Mouse (Mus musculus) embryonic fibroblast, embryonic 13.5 days (primary cell): ENCODE results near the gene Ssh1.

Source experiments
- CTCF ChIP-seq: IDR thresholded peaks from 2 replicates; pipeline ENCODE4 v1.5.1; 2011; ENCODE audit warnings: mild to moderate bottlenecking, control low read depth, low read length, moderate library complexity, borderline replicate concordance; ENCODE audit not compliant: insufficient read depth
- POLR2A ChIP-seq: IDR thresholded peaks from 2 replicates; pipeline ENCODE4 v1.6.1; 2011; ENCODE audit warnings: low read depth, mild to moderate bottlenecking, control low read depth, low read length, moderate library complexity

DNA sequence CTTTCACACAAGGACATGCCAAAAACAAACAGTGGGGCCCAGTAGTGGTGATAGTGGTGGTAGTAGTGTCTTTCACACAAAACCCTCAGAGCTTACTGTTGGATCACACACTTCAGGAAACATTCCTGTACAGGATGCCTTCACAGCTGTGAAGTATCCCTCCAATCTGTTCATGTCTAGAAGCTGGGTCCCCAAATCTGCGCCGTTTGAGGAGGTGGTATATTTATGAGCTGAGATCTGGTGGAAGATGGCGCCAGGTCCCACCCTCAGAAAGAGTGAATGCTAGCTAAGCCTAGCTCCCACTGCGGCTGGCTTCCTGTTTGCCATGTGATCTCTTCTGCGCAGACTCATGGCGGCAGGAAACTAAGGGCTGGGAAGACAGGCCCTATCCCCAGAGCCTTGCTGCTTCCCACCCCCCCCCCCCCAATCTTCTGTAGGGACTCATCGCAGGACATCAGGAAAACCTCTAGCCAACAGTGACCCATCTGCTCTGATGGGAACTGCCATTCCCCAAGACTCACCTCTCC, 28.0 kb downstream of the Ssh1 start:
- TF ChIP-seq CTCF, result no peak
- no peak for TF ChIP-seq POLR2A
